Mouse (Mus musculus) lung, postnatal 25 days (tissue): ENCODE measurements at regions not wholly inside any gene's neighbourhood (a gene's known extent, or its start where the extent isn't known, plus 50 kb on each side); places are given as distances from the start of the nearest gene placed in this dataset.

Experiments
- DNase-seq: peaks from one replicate; pipeline ENCODE4 v3.0.0; 2022; ENCODE audit warnings: low spot score

- DNase-seq = no peak
Measured at GRCm38 (mm10) chr15:74461935-74462334, 174.2 kb downstream of the Mroh4 start.

DNA sequence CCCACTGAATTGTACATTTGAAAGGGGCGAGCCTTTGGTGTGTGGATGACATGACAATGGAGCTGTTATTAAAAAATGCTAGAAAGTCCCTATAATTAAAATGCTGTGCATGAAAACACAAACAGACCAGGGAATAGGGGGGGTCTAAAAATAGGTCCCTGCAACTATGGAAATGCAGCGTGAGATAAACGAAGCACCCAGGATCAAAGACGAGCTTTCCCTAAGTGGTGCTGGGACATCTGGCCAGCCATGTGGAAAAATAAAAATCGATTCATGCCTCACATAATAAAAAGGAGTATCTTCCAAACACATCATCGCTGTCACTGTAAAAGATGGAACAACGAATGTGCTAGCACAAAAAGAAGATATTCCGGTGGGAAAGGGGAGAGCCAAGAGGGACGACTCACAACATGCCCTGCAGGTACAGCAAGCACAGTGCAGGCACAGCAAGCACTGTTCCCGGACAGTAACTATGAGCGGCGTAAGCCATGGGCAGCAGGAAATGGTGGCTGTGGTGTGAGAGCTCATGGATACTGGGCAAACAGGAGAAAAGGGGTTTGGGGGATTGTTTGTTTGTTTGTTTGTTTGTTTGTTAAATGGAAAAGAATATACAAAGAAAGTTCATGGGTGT lies 176.7 kb downstream of the Mroh4 start:
- no peak for DNase-seq

DNA sequence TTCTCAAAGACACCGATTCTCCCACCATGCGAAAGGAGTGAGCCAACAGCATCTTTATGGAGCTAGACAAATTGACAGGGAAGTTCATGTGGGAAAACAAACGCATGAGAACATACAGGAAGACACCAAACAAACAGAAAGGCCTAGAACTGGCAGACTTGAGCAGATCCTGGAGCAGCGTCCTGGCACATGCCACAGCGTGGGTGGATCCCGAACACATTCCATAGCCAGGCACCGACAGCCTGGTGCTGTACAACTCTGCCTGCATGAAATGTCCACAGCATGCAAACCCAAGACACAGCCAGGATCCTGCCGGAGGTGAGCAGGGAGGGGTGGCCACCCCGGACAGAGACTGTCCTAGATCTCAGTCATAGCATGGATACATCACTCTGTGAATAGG lies 177.2 kb downstream of the Mroh4 start:
- DNase-seq = no peak

DNA sequence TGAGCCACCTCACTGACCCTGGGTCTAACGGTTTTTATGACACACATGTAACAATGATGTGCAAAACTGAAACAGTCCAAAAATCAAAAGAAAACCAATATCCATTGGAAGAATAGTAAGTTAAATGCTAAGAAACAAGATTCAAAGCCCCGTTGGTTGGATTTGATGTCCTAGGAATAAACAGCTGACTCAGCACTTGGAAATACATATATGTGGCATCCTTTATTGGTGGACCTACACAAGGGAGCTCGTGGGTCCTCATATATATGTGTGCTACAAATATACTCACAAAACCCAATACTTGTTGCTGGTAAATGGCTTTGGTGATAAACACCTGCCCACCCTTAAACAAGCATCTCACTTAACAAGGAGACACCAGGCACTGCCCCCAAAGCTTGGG lies 178.2 kb downstream of the Mroh4 start:
- DNase-seq = no peak

GRCm38 (mm10) chr15:74456675-74457040 lies 179.5 kb downstream of the Mroh4 start:
- DNase-seq = no peak

DNA sequence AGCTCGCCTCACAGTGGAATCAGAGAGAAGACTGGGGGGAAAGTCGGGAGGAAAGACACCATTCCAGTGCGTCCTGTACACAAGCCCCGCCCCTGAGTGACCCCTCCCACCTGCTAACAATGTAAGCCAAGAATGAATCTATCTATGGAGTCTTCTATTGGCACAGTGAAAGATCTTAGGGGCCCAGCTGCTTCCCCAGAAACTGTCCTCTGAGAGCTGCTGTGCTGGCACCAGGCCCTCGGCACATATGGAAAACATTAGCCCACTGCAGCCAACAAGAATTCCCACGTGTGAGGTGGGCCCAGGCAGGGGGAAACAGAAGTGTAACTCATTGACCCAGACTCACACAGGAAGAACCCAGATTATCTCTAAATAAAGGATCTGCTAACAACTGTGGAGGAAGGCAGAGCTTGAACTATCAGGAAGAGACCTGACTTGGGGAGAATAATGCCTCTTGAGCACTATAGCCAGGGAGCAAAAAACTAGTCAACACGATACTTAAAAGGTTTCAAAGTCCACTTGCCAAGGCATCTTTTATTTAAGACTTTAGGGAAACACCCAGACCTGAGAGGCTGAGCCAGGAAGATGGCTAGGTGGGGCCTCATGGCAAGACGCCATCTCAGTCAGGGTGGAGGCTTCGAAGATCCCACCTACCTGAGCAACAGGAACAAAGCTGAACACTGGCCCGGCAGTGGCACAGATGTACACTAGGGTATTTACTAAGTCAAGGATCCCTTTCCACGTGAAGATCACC lies 180.1 kb downstream of the Mroh4 start:
- DNase-seq = no peak

DNA sequence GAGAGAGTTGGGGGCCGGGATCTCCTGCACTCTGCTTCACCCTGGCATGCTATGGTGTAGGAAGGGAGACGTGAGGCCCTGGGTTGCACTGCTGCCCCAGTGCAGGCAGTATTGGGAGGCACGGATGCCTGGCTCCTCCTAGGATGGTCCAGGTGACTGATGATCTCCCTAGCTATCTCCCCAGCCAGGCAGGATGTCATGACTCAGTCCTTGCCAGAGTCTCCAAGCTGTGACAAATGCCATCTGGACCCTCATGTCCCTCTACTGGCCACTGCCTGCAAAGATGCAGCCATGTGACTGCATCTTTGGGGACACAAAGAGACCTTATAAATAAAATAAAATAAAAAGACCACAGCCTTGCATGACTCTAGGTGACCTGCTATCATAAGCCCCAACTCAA lies 181.6 kb downstream of the Mroh4 start:
- DNase-seq = no peak

- DNase-seq = no peak
Measured at GRCm38 (mm10) chr15:74453810-74454209, 182.3 kb downstream of the Mroh4 start.

DNA sequence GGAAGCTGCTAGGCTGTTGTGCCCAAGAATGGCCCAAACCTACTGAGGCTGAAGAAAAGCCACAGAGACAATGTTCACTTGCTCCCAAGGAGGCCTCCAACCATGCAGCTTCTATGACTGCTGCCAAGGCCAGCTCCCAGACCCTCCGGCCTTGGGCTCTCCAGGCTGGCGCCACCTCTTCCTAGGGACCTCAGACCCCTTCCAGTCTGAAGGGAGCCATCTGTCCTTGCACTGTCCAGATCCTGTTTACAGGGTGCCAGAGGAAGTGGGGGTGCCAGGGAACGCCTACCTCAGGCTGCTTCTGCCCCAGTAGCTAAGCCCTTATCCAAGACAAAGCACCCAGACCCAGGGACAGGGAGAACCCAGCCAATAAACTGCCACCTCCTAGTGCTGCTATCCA lies 183.7 kb downstream of the Mroh4 start:
- no peak for DNase-seq

GRCm38 (mm10) chr15:74441889-74442288 lies 194.3 kb downstream of the Mroh4 start:
- no peak for DNase-seq

DNA sequence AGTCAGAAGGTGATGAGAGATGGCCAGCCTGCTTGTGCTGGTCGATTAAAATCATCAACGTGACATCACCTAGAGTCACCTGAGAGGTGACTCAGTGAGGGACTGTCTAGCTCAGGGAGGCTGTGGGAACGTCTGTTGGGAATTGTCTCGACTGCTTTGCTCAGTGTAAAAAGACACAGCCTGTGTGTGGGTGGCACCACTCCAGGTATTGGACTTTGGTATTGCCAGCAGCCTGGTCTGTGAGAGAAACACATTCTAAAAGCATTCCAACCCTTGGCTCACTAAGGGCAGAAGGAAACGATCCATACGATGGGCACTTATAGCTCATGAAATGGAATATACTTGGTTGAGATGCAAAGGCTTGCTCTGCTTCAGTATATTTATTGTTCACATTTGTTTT lies 209.2 kb downstream of the Mroh4 start:
- DNase-seq = no peak

- no peak for DNase-seq
Measured at GRCm38 (mm10) chr15:74423001-74423400, 213.2 kb downstream of the Mroh4 start.

DNA sequence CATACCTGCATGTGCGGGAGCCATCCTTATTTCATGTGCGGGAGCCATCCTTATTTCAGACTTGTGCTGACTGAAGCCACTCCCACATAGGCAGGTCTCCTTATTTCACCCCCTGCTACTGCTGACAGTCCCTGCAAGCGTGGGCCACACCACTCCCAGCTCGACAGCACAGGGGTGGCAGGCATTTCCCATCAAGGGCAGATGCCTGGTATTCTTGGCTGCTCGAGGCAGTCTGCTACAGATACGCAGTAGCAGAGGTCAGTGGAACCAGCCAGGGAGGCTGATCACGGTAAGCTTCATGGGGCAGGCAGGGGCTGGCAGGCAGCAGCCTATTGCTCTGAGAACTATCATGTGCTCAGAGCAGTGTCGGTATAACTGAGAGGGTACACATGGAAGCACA lies 215.6 kb downstream of the Mroh4 start:
- no peak for DNase-seq

GRCm38 (mm10) chr15:74418635-74419034 lies 217.5 kb downstream of the Mroh4 start:
- DNase-seq = no peak

- DNase-seq = no peak
Measured at GRCm38 (mm10) chr15:74413217-74413616, 222.9 kb downstream of the Mroh4 start.

GRCm38 (mm10) chr15:74412261-74412660 lies 223.9 kb downstream of the Mroh4 start:
- DNase-seq = no peak

DNA sequence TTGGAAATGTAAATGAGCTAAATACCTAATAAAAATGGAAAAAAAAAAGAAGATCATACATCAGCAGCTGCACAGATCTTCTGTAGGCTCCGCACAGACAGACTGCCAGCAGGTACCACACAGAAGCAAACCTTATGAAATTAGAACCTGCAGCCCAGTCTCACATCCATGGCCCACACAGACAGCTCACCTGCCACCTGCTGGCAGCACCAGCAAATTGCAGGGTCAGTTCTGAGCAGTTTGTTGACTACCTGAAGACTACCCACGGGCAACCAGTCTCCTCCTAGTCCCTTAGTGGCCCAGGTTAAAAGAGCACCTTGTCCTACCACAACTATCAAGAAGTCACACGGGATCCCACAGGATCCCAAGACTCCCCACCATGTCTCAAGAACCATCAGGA lies 225.1 kb downstream of the Mroh4 start:
- DNase-seq = peak; percentile 8

DNA sequence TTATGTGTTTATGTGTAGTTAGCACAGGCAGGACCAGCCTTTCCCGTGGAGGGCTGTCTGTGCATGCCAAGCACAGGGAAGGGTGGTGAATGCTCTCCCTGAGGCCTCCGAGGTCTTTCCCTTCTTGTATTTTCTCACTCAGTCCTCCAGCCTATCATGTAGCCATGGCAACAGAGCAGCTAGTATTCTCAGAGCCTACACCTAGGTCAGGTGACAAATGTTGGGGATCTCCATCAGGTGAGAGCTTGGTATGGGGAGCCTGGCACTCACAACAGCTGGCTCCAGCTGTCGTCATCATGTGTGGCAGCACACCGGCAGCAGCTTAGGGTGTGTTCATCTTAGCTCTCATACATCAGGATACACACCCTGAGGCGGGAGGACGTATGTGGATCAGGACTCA lies 231.3 kb downstream of the Mroh4 start:
- DNase-seq = no peak

DNA sequence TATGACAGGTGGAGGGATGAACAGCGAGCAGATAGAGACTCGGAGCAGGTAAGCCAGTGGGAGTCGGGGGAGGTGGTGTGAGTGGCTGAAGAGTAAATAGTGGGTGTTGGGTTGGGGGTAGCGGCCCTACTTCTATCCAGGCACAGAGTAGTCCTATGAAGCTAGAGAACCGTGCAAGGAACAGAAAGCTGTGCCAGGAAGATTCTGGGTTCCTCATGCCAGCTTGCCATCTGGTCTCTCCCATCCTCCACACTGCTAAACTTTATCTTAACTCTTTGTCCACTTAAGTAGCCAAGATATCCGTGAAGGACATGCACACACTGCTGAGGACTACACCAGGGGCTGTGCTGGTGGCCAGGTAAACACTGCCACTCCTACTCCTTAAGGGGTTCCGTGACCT lies 234.9 kb downstream of the Mroh4 start:
- no peak for DNase-seq

GRCm38 (mm10) chr15:74396029-74396428 lies 240.1 kb downstream of the Mroh4 start:
- no peak for DNase-seq

GRCm38 (mm10) chr15:74387533-74387932 lies 248.6 kb downstream of the Mroh4 start:
- no peak for DNase-seq

GRCm38 (mm10) chr15:74382556-74382955 lies 253.6 kb downstream of the Mroh4 start:
- no peak for DNase-seq

DNA sequence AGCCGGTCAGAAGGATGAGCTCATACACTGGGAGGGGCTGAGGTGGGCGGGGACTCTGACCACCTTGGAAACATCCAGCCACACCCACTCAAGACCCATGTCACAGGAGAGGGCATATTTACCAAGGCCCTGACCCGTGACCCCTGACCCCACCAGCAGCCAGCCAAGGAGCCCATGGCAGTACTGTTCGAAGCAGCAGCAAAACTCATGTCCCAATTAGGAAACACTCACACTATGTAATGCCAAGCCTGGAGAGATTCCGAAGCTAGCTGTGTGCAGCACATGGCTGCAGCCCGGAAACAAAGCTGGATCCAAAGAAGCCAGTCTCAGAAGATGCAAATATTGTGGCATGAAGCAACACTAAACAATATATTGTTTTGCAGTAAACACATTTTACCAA lies 256.8 kb downstream of the Mroh4 start:
- no peak for DNase-seq

DNA sequence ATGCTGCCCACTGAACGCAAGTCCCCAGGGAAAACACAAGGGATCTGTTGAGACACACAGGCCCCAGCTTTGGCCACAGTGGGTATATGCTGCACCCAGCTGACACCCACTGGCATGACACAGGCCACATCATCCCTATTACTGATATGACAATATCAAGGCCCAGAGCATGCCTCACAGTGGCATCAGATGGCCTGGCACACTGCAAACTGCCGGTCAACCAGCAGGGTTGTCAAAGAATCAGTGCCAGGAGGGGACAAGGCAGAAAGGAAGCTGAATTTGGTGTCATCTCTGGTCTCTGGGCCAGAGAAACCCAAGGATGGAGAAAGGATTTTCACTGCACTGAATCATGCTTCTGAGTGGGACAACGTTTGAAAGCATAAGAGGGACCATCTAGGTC lies 266.7 kb downstream of the Mroh4 start:
- DNase-seq = no peak
